Mouse (Mus musculus) embryonic facial prominence, embryonic 13.5 days (tissue): ENCODE data around the gene Creb3l2. TPM values are rescaled to one million over a fixed set of nuclear protein-coding genes. Genes with fewer than 3 reads are reported as not detected.
A peak's percentile ranks its signal among the peaks of the same experiment; 100 is the strongest.

Experiments
- ATAC-seq: fragments of 200-750 bp; cut with Nextera tagmentation; 2 replicates; pipeline ENCODE4 v1.8.0; 2017; ENCODE audit warnings: low read depth; ENCODE audit not compliant: insufficient number of reproducible peaks, insufficient read depth, low FRiP score, low TSS enrichment
- H3K27ac ChIP-seq: fragments of 300-500 bp; sonication (generic); 2 replicates; pipeline ENCODE4 v1.5.1; 2015; ENCODE audit warnings: moderate library complexity, mild to moderate bottlenecking, inconsistent platforms
- H3K27me3 ChIP-seq: fragments of 300-500 bp; sonication (generic); 2 replicates; pipeline ENCODE4 v1.6.1; 2015; ENCODE audit warnings: mild to moderate bottlenecking, inconsistent platforms
- H3K36me3 ChIP-seq: fragments of 300-500 bp; sonication (generic); 2 replicates; pipeline ENCODE4 v1.6.1; 2015; ENCODE audit warnings: mild to moderate bottlenecking, inconsistent platforms
- H3K4me1 ChIP-seq: fragments of 300-500 bp; sonication (generic); 2 replicates; pipeline ENCODE4 v1.6.1; 2015; ENCODE audit warnings: inconsistent platforms
- H3K4me2 ChIP-seq: fragments of 300-500 bp; sonication (generic); 2 replicates; pipeline ENCODE4 v1.6.1; 2015; ENCODE audit warnings: moderate library complexity, mild to moderate bottlenecking, inconsistent platforms
- H3K4me3 ChIP-seq: fragments of 300-500 bp; sonication (generic); 2 replicates; pipeline ENCODE4 v1.5.1; 2015; ENCODE audit warnings: mild to moderate bottlenecking, inconsistent platforms
- H3K9ac ChIP-seq: fragments of 300-500 bp; sonication (generic); 2 replicates; pipeline ENCODE4 v1.6.1; 2015; ENCODE audit warnings: mild to moderate bottlenecking, inconsistent platforms
- H3K9me3 ChIP-seq: fragments of 300-500 bp; sonication (generic); 2 replicates; pipeline ENCODE4 v1.6.1; 2016; ENCODE audit warnings: inconsistent platforms
- WGBS: fragments of 180-500 bp; shearing (Covaris S2); methylation state at CpG from one replicate; pipeline ENCODE4 v1.1.7; 2015; ENCODE audit warnings: mixed read lengths; 5-methylcytosine and 5-hydroxymethylcytosine counted together
- polyA plus RNA-seq: library from polyadenylated mRNA; unstranded; fragments of >200 nt; fragmentation: Nextera tagmentation; extraction: Ambion mirVana; gene quantifications from 2 replicates; pipeline ENCODE4 v1.2.1, GENCODE M21; 2015

Gene Creb3l2
- polyA plus RNA-seq, 1 experiment from 2014 or later = 26.9 TPM

GRCm38 (mm10) chr6:37322088-37322487 is 119.9 kb downstream of the Creb3l2 start:
- Histone ChIP-seq H3K4me3 (no peak overlapping the region), H3K36me3 (no peaks in the 10 kb centered on the region), H3K9ac (no peak overlapping the region), H3K9me3 (no peaks in the 10 kb centered on the region), H3K27me3 (no peaks in the 10 kb centered on the region), H3K4me1 (peaks cover 19% of the 10 kb centered on the region), H3K27ac (no peak overlapping the region), H3K4me2 (no peak overlapping the region)
- no peak for ATAC-seq
- WGBS = 87% methylated on average over 9 of the region's 9 CpGs

DNA sequence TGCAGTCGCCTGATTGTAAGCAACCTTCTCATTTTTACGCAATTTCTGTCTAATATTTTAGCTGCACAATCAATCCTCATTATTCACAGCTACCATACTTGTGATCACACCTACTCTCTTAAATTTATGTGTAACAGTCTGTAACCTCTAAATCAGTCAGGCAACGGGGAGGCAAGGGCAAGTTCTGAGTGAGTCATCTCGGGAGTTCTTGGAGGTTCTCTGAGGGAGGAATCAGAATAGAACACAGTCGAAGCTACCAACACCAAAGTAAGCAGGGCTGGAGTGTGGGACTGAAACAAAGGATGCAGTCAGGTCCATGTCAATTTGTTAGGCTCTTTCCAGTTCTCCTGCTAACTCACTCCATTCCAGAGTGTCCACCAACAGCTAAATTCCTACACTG is 124.0 kb downstream of the Creb3l2 start:
- no peaks in the 10 kb centered on the region for H3K4me1 ChIP-seq
- 77% methylated on average over 5 of the region's 5 CpGs for WGBS
- H3K36me3 ChIP-seq = no peaks in the 10 kb centered on the region
- no peaks in the 10 kb centered on the region for H3K27me3 ChIP-seq
- ATAC-seq = no peak
- H3K4me3 ChIP-seq = no peak overlapping the region
- H3K9me3 ChIP-seq = no peaks in the 10 kb centered on the region
- no peak overlapping the region for H3K9ac ChIP-seq
- H3K4me2 ChIP-seq = no peak overlapping the region
- no peak overlapping the region for H3K27ac ChIP-seq

GRCm38 (mm10) chr6:37315440-37315839 is 126.5 kb downstream of the Creb3l2 start:
- no peak overlapping the region for H3K27ac ChIP-seq
- no peaks in the 10 kb centered on the region for H3K36me3 ChIP-seq
- no peak overlapping the region for H3K4me3 ChIP-seq
- H3K9me3 ChIP-seq = no peaks in the 10 kb centered on the region
- ATAC-seq = no peak
- no peak overlapping the region for H3K4me2 ChIP-seq
- H3K9ac ChIP-seq = no peak overlapping the region
- H3K4me1 ChIP-seq = no peaks in the 10 kb centered on the region
- H3K27me3 ChIP-seq = no peaks in the 10 kb centered on the region

DNA sequence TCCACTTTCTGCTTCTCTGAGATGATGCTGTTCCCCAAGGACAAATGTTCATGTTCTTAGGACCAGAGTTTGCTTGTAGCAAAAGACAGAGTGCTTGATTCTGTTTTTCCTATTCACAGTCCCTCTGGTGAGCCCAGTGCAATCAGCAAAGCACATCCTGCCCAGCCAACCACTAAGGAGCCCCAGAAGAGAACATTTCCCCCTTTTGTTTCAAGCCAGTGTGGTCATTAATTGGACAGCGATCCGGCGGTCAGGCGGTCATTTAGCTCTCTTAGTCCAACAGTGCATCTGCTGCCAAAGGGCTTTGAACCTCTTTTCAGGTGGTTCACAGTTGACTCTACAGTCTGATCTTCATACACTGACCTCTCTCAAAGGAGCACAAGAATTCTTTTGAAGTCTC is 131.3 kb downstream of the Creb3l2 start:
- 88% methylated on average over 4 of the region's 4 CpGs for whole genome bisulfite sequencing
- H3K4me3 ChIP-seq = no peak overlapping the region
- no peak for ATAC-seq
- no peaks in the 10 kb centered on the region for H3K27me3 ChIP-seq
- no peaks in the 10 kb centered on the region for H3K4me1 ChIP-seq
- H3K9me3 ChIP-seq = no peaks in the 10 kb centered on the region
- H3K27ac ChIP-seq = no peak overlapping the region
- H3K4me2 ChIP-seq = no peak overlapping the region
- H3K36me3 ChIP-seq = no peaks in the 10 kb centered on the region
- H3K9ac ChIP-seq = no peak overlapping the region

DNA sequence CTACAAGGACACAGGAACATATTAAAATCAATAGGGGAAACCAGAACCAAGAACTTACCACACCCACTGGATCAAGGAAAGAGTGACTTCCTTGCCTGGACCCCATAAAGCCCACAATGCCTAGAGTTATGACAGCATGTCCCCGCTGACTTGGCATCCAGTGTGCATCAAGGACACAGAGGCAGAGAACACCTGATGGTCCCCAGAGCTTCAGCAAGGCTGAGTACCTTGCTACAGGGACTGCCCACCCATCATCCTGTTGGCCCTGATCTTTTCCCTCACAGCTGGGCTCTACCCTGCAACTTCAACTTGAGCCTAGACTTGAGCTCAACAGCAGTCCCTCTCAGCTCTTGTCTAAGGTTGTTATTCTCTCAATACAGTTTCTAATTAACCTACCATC is 135.3 kb downstream of the Creb3l2 start:
- Histone ChIP-seq H3K9ac (no peak overlapping the region), H3K4me1 (no peaks in the 10 kb centered on the region), H3K9me3 (no peaks in the 10 kb centered on the region), H3K36me3 (no peaks in the 10 kb centered on the region), H3K4me3 (no peak overlapping the region), H3K27me3 (peaks cover 10% of the 10 kb centered on the region), H3K27ac (no peak overlapping the region), H3K4me2 (no peak overlapping the region)
- 80% methylated on average over 1 of the region's 1 CpGs for WGBS
- no peak for ATAC-seq

DNA sequence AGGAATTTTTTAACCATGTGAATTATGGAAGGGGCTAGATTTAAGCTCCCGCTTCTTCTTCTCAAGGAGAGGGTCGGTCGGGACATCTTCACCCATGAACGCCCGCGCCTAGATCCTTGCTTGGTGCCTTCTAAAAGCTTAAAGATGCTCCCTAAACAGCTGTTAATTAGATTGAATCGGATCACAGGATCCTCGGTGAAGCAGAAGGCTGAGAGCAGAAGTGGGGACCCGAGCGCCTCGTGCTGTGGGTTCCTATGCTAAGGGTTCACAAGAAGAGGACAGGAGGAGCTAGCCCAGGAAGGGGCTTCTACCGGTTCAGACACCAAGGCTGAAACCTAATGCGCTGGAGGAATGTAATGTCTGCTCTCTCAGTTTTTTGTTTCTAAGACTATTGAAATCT is 141.5 kb downstream of the Creb3l2 start:
- Histone ChIP-seq H3K4me2 (peak overlapping the region; percentile 98), H3K4me1 (peaks cover 15% of the 10 kb centered on the region), H3K36me3 (no peaks in the 10 kb centered on the region), H3K27ac (no peak overlapping the region), H3K9me3 (no peaks in the 10 kb centered on the region), H3K27me3 (peaks cover 58% of the 10 kb centered on the region), H3K4me3 (peak overlapping the region; percentile 63), H3K9ac (no peak overlapping the region)
- 7% methylated on average over 13 of the region's 13 CpGs for WGBS
- ATAC-seq = no peak

DNA sequence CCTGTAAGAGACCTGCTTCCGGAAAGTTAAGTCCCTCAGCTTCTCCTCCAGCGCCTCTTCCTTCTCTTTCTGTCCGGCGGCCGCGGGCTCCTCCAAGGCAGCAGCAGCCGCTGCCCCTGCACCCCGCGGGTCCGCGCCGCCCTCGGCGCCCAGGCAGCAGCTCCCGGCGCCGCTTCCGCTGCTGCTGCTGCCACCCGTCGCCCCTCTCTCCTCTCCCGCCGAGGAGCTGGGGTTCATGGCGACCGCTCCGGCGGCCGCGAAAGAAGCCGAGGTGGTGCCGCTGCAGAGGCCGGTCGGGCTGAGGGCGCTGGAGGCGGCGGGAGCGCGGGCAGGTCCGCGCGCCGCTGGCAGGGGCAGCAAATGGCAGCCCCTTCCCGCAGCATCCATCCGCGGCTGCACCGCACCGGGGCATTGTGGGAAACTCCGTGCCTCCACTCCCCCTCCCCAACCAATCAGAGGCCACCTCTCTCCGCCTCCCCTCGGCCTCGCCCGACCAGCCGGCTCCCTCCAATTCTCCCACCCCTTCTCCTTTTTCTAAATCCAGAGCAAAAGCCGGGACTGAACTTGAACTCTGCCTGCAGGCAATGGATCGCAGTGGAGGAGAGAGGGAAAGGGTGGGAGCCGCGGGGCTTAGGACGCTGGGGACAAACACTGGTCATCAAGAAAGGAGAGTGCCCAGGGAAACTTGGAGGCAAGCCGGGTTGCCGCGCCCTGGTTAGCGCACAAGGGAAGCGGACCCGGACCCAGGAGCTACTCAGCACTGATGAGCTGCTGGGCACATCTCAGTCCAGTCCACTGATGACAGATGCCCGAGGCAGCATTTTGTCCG is 142.2 kb downstream of the Creb3l2 start, which contains the start of gene Dgki:
Gene Dgki, minus strand, starts transcription at position 623 of the 829 bp plus-strand sequence.
- peak within 1 kb of the TSS; percentile 66 for H3K9ac ChIP-seq
- H3K4me1 ChIP-seq = peaks cover 15% of the 10 kb centered on the region
- no peaks in the 10 kb centered on the region for H3K36me3 ChIP-seq
- peak within 1 kb of the TSS; percentile 63 for H3K4me3 ChIP-seq
- ATAC-seq = 0 out of 2 replicates have a peak, but pooled peaks have one; percentile 48
- no peaks in the 10 kb centered on the region for H3K9me3 ChIP-seq
- no peak within 1 kb of the TSS for H3K27ac ChIP-seq
- WGBS = under 1% methylated on average over 65 of the region's 65 CpGs
- H3K4me2 ChIP-seq = peak within 1 kb of the TSS; percentile 98
- peaks cover 58% of the 10 kb centered on the region for H3K27me3 ChIP-seq

DNA sequence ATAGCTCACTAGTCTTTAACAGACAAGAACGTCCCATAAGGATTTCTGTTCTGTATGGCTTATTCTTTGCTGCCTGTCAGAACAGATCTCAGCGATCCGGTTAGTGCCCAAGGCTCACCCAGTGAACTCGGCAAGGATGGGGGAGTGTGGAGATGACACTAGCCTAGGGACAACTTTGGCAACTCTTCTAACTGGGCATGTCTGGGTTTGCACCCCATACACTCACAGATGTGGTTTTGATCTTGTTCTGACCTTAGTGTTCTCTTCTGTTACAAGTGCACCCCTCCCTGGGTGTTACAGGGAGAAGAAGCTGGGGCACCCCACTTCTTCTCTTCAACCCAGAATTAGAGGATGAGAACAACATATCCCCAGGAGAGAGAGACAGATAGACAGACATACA is 143.0 kb downstream of the Creb3l2 start:
- ATAC-seq = 0 out of 2 replicates have a peak, but pooled peaks have one; percentile 5
- Histone ChIP-seq H3K27me3 (peaks cover 58% of the 10 kb centered on the region), H3K4me1 (peaks cover 15% of the 10 kb centered on the region), H3K9ac (peak overlapping the region; percentile 66; the same call in 1 of the 2 replicates), H3K4me2 (peak overlapping the region; percentile 98), H3K27ac (no peak overlapping the region), H3K4me3 (peak overlapping the region; percentile 63), H3K9me3 (no peaks in the 10 kb centered on the region), H3K36me3 (no peaks in the 10 kb centered on the region)
- 24% methylated on average over 4 of the region's 4 CpGs for WGBS

- no peak for ATAC-seq
- Histone ChIP-seq H3K27ac (no peak overlapping the region), H3K9me3 (no peaks in the 10 kb centered on the region), H3K4me3 (no peak overlapping the region), H3K27me3 (peaks cover 58% of the 10 kb centered on the region), H3K36me3 (no peaks in the 10 kb centered on the region), H3K4me1 (peaks cover 15% of the 10 kb centered on the region), H3K9ac (no peak overlapping the region), H3K4me2 (no peak overlapping the region)
- WGBS = 38% methylated on average over 8 of the region's 8 CpGs
Measured at GRCm38 (mm10) chr6:37297744-37298482, 144.0 kb downstream of the Creb3l2 start.

DNA sequence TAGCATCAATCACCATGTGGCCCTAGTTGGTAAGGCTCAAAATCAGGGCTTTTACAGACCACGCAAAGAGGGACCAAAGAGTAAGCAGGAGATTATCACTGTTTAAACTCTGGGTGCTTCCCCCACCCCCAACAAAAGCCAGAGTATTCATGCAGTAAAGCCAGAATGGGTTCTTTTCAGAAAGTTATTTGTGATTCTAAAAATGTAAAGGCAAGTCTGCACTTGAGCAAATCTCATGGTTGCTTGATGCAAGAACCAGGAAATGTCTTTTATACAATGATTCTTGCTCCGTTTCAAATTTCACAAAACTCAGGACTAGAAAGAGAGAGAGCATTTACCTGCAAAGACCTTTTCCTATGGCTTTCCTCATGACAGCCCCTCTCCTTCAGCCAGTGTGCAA is 149.9 kb downstream of the Creb3l2 start:
- 67% methylated on average over 2 of the region's 2 CpGs for WGBS
- Histone ChIP-seq H3K9me3 (no peaks in the 10 kb centered on the region), H3K9ac (no peak overlapping the region), H3K27ac (peak overlapping the region; percentile 56), H3K27me3 (peaks cover 3% of the 10 kb centered on the region), H3K4me1 (no peaks in the 10 kb centered on the region), H3K4me2 (no peak overlapping the region), H3K36me3 (no peaks in the 10 kb centered on the region), H3K4me3 (no peak overlapping the region)
- ATAC-seq = no peak

GRCm38 (mm10) chr6:37291171-37291570 is 150.8 kb downstream of the Creb3l2 start:
- no peaks in the 10 kb centered on the region for H3K36me3 ChIP-seq
- H3K4me1 ChIP-seq = no peaks in the 10 kb centered on the region
- WGBS = 81% methylated on average over 1 of the region's 1 CpGs
- no peaks in the 10 kb centered on the region for H3K27me3 ChIP-seq
- peak overlapping the region; percentile 56; the same call in 1 of the 2 replicates for H3K27ac ChIP-seq
- no peak overlapping the region for H3K4me3 ChIP-seq
- no peaks in the 10 kb centered on the region for H3K9me3 ChIP-seq
- H3K9ac ChIP-seq = no peak overlapping the region
- no peak for ATAC-seq
- no peak overlapping the region for H3K4me2 ChIP-seq

GRCm38 (mm10) chr6:37290691-37291090 is 151.3 kb downstream of the Creb3l2 start:
- no peak overlapping the region for H3K9ac ChIP-seq
- no peaks in the 10 kb centered on the region for H3K27me3 ChIP-seq
- no peak overlapping the region for H3K4me3 ChIP-seq
- no peak overlapping the region for H3K4me2 ChIP-seq
- H3K4me1 ChIP-seq = no peaks in the 10 kb centered on the region
- no peaks in the 10 kb centered on the region for H3K36me3 ChIP-seq
- H3K27ac ChIP-seq = no peak overlapping the region
- H3K9me3 ChIP-seq = no peaks in the 10 kb centered on the region
- no peak for ATAC-seq
- WGBS = 96% methylated on average over 3 of the region's 3 CpGs
